Mouse (Mus musculus): ENCODE measurements around the gene Hexb. TPM values are rescaled to one million over a fixed set of nuclear protein-coding genes. Genes with fewer than 3 reads are reported as not detected.
A peak's percentile ranks its signal among the peaks of the same experiment; 100 is the strongest.

Hexb gene
- total and polyA plus RNA-seq, 3 experiments: 31.0 to 75.7 (median 37.9) TPM

DNA sequence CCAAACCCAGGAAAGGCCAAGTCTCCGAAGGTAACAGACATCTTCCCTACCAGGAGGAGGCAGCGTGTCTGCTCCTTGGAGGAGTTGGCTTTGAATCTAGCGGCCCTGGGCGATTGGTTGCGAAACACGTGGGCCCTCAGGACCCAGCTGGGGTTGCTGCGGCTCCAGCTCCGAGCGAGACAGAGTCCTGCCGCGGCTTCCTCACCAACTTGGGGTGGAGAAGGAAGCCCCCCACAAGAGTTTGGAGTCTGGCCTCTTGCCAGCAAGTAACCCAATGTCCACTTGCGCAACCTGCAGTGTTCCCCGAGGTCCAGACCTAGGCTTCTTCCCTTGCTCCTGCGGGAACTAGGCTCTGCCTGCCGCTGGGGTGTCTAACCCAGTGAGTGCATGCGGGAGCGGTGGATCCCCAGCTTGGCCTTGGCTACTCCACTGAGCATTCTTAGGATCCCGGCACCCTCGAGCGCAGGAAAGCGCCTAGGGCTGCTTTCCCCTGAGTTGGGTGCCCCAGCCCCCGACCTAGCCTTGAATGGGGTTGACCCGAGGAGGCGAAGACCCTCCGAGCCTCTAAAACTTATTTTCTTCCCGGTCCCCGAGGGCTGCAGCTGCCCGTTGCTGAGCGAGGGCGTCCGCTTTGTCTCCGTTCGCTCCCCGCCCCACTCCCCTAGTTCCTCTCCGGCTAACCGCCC, 42.3 kb upstream of the Hexb start:
- H3K27me3 ChIP-seq (replicated peaks): no peaks in the 10 kb centered on the region
- DNase-seq (ENCODE audit: extremely low read depth): peak; percentile 71
- peak overlapping the region; percentile 58 for H3K9ac ChIP-seq (ENCODE audit: insufficient read depth, low read depth)
- in situ Hi-C loops (cut with MboI; ENCODE audit: low pct_ligation_motif_present, low pct_unique_long_range_greater_than_20kb, low sequenced_read_pairs) (no loop called here), dilution Hi-C loops (cut with MboI; ENCODE audit: extremely low pct_ligation_motif_present, extremely low pct_unique_long_range_greater_than_20kb, low sequenced_read_pairs) (no loop called here)
- H3K4me2 ChIP-seq (ENCODE audit: insufficient read depth, low read depth, poor library complexity, severe bottlenecking): peak overlapping the region; percentile 90
- H3K4me1 ChIP-seq (ENCODE audit: control insufficient read depth in 1 of 2, insufficient read depth in 2 of 2): peaks cover 0 to 16% of the 10 kb centered on the region in 2 experiments; a peak in 2 of 4 replicates
- no peaks in the 10 kb centered on the region; the same call in 1 of the 2 replicates for H3K79me2 ChIP-seq (replicated peaks; ENCODE audit: control insufficient read depth, extremely low read depth, insufficient read depth, poor library complexity, severe bottlenecking)
- TF ChIP-seq MAFK (IDR thresholded peaks at IDR 0.05; ENCODE audit: insufficient replicate concordance, low read length) (no peak), TCF12 (IDR thresholded peaks at IDR 0.05; ENCODE audit: low read depth, low read length) (0 out of 2 replicates have a peak, but pooled peaks have one; percentile 33), KAT2A (IDR thresholded peaks at IDR 0.05; ENCODE audit: insufficient replicate concordance, low read length) (no peak), USF2 (conservative IDR thresholded peaks at IDR 0.05; ENCODE audit: low read depth, low read length) (no peak), MAX (IDR thresholded peaks at IDR 0.05; ENCODE audit: low read length) (peak; percentile 76), POLR2AphosphoS2 (IDR thresholded peaks at IDR 0.05; ENCODE audit: low read depth, low read length) (no peak), CHD1 (IDR thresholded peaks at IDR 0.05; ENCODE audit: low read depth, low read length) (no peak), ETS1 (conservative IDR thresholded peaks at IDR 0.05; ENCODE audit: low read depth, low read length) (no peak), SIN3A (IDR thresholded peaks at IDR 0.05; ENCODE audit: low read length) (no peak), NELFE (IDR thresholded peaks at IDR 0.05; ENCODE audit: low read depth, low read length) (no peak), MYC (IDR thresholded peaks at IDR 0.05; ENCODE audit: low read depth, low read length) (0 out of 2 replicates have a peak, but pooled peaks have one; percentile 18), HCFC1 (IDR thresholded peaks at IDR 0.05; ENCODE audit: low read depth, low read length) (no peak), EP300 (IDR thresholded peaks at IDR 0.05; ENCODE audit: low read length) (no peak), USF1 (IDR thresholded peaks at IDR 0.05; ENCODE audit: low read depth, low read length) (peak; percentile 48), RAD21 (IDR thresholded peaks at IDR 0.05; ENCODE audit: low read depth, low read length) (peak; percentile 35), RCOR1 (conservative IDR thresholded peaks at IDR 0.05; ENCODE audit: low read depth, low read length) (no peak), JUN (IDR thresholded peaks at IDR 0.05; ENCODE audit: insufficient read depth, low read depth, low read length) (no peak), ZNF384 (IDR thresholded peaks at IDR 0.05; ENCODE audit: low read depth, low read length) (no peak), ZMIZ1 (IDR thresholded peaks at IDR 0.05; ENCODE audit: low read depth, low read length) (no peak), CTCF (conservative IDR thresholded peaks at IDR 0.05 in 1 of 2, IDR thresholded peaks at IDR 0.05 in 1 of 2; ENCODE audit: low read depth in 2 of 2, low read length in 2 of 2) (peak in 1 of 2 experiments; percentile 48; a peak in 2 of 4 replicates), TBP (conservative IDR thresholded peaks at IDR 0.05; ENCODE audit: low read depth, low read length) (no peak; the same call in 1 of the 2 replicates), BHLHE40 (IDR thresholded peaks at IDR 0.05; ENCODE audit: low read depth, low read length) (no peak), SMC3 (IDR thresholded peaks at IDR 0.05; ENCODE audit: low read depth, low read length) (peak; percentile 41), MXI1 (IDR thresholded peaks at IDR 0.05; ENCODE audit: low read depth, low read length) (peak; percentile 86), ELF1 (IDR thresholded peaks at IDR 0.05; ENCODE audit: low read depth, low read length) (no peak)
- H3K27ac ChIP-seq (ENCODE audit: insufficient read depth, low read depth): no peak overlapping the region
- peaks cover 2 to 7% of the 10 kb centered on the region in 2 experiments for H3K36me3 ChIP-seq (replicated peaks in 1 of 2; ENCODE audit: control insufficient read depth in 1 of 2, insufficient read depth in 1 of 2, low read length in 1 of 2)
- peak overlapping the region; percentile 34 to 80 (median 50) for H3K4me3 ChIP-seq (replicated peaks in 1 of 3; ENCODE audit: low read depth in 2 of 3, low read length in 2 of 3, poor library complexity in 1 of 3)
- H3K9me3 ChIP-seq (replicated peaks; ENCODE audit: low read length): no peaks in the 10 kb centered on the region
